Mouse (Mus musculus) urinary bladder, postnatal 4 days (tissue): Measurements from ENCODE around the gene Fabp2.

Experiments used
- DNase-seq, 2 experiments: peaks; one replicate each; pipeline ENCODE4 v3.0.0; 2021 to 2022; ENCODE audit warnings: low spot score in 2 of 2

The Fabp2 gene

GRCm38 (mm10) chr3:122894772-122895171 is at the start of gene Fabp2:
TSS of gene Fabp2 (plus strand) at chr3:122895072.
- DNase-seq: no peak

GRCm38 (mm10) chr3:122848410-122849034 is 46.4 kb upstream of the Fabp2 start:
- DNase-seq: no peak

GRCm38 (mm10) chr3:122855149-122855548 is 39.7 kb upstream of the Fabp2 start:
- DNase-seq: no peak

DNA sequence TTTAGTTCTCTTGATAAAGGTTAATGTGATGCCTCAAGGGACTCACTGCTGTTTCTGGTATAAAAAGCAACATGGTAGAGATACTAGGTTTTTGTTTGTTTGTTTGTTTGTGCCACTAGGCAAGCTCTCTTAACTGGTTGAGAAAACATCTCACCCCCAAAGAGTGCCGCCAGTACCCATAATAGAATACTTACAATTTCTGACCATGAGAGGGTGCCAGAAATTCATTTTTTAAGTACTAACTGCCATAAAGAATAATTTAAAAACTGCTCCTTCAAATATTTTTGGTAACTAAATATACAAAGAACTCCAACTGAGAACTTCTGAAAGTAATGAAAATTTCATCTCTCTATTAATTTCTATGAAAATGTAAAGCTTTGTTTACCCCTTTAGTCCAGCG is 35.0 kb upstream of the Fabp2 start:
- no peak for DNase-seq

- no peak for DNase-seq
Measured at GRCm38 (mm10) chr3:122860573-122861498, 34.0 kb upstream of the Fabp2 start.

DNA sequence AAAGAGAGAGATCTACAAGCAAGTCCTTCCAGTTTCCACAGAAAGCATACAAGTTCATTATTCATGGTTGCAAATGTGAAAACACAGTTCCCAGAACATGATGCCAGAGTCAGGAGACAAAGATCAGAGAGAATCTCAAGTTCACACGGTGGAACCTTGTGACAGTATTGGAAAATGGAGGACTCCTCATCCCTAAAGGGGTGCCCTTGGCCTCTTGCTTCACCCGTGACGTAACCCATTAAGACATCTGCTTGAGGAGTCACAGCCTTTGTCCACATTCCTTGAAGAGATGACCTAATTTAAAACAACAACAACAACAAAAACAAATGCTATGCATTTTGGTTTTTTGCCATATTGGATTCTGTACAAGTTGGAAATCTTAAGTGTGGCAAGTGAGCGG is 29.8 kb upstream of the Fabp2 start:
- DNase-seq: no peak

GRCm38 (mm10) chr3:122868270-122868669 is 26.6 kb upstream of the Fabp2 start:
- no peak for DNase-seq

DNA sequence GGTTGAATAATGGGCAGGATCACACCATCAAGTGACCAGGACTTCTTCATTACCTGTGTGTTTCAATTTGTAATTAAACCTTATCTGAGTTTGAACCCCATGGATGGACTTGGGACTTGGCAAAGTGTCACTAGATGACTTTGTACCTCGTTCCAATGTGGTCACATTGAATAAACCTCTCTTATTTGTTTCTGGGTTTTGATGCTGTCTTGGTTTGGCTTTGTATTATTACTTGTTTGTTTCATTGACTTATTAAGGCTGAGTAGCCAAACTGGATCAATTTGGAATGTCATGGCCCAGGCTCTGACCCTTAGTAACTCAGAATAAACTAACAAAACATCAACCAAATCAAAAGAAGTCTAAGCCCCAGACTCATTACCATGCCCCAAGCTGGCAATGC is 23.3 kb upstream of the Fabp2 start:
- no peak for DNase-seq

GRCm38 (mm10) chr3:122876870-122877269 is 18.0 kb upstream of the Fabp2 start:
- no peak for DNase-seq

DNA sequence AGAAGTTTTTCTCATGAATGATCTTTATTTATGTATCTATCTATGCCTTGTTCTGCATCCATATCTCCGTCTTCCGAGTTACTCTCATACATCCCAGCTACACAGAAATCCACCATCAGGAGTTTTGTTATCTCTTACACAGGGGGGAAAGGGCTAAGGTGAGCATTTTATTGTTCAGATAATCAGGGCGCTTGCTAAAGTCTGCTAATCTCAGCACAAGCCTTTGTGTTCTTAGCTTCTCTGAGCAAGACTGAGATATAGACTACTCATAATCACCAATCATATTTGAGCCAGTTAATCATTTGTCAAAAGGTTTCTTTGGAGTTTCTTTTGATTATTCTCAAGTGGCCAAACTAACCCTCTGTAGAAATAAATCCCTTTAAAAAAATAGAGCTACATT is 17.3 kb upstream of the Fabp2 start:
- no peak for DNase-seq

GRCm38 (mm10) chr3:122878705-122879315 is 16.1 kb upstream of the Fabp2 start:
- no peak for DNase-seq

DNA sequence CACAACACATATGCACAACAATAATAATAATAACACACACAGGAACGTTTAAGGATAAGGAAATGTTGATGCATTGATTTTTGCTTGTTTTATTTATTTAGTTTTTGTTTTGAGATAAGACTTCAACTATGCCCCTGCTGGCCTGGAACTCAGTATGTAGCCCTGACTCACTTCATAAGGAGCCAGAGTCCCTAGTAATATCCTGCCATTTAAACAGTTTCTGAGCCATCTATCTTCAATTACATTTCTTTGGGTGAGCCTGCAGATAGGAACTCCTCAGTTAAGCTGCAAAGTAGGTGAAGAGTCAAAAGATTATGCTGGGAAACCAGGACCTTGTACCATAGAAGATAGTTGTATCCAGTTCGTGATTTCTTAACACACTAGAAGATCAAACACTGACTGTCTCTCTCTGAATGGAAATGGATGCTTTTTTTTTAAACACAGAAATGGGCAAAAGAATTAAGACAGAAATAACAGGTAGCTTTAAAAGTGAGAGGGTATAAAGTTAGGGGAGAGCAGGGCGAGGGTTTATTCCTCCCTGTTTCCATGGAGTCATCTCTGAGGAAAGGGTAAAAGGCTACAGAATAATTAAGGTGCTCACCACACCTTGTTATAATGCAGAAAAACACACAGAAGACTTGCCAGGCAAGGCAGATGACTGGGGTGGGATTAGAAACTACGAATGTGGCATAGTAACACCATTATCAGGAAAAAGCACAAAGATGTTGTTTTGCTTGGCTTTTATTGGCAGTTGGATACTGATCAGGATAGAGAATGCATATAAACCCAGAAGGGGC is 7.2 kb upstream of the Fabp2 start:
- DNase-seq: no peak

GRCm38 (mm10) chr3:122888371-122888819 is 6.5 kb upstream of the Fabp2 start:
- DNase-seq: peak in 1 of 2 experiments; percentile 21

DNA sequence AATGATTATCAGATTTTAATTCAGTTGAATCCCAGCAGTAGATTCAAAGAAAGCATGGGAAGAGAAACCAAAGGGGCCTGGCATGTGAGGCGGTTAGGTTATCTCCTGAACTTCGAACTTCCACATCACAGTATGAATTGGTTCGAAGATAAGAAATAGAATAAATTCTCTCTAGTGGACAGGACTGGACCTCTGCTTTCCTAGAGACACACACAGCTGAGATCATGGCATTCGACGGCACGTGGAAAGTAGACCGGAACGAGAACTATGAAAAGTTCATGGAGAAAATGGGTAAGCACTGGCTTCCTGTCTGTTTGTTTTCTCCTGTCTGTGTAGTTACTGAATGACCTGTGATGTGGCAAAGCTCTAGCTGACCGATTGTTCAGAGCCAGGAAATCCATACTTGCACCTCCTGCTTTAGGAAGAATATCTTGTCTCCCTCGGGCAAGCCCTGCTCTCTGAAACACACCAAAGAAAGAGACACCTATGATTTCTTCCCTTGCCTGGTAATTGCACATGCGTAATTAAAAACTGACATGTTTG is 388 bp downstream of the Fabp2 start:
- no peak for DNase-seq

- DNase-seq: no peak
Measured at GRCm38 (mm10) chr3:122898254-122898653, 3.4 kb downstream of the Fabp2 start.

GRCm38 (mm10) chr3:122903746-122904433 is 9.0 kb downstream of the Fabp2 start:
- no peak for DNase-seq

DNA sequence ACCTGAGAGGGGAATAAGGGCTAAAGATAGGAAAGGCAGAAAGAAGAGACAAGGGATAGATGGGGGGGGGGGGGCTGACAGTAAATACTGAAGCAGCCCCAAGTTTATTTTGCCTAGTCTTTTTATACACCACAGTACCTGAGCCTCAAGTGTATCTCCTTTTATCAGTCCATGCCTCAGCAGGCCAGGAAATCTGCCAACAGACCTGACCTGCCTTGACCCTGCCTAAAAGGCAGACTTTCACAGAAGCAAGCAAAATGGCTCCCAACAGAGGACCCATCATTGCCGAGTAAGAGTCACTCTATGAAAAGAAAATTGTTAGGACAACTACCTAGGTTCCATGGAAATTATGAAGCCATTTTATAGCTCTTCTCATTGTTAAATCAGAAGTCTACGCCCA is 13.0 kb downstream of the Fabp2 start:
- no peak for DNase-seq

- no peak for DNase-seq
Measured at GRCm38 (mm10) chr3:122915493-122915892, 20.6 kb downstream of the Fabp2 start.

DNA sequence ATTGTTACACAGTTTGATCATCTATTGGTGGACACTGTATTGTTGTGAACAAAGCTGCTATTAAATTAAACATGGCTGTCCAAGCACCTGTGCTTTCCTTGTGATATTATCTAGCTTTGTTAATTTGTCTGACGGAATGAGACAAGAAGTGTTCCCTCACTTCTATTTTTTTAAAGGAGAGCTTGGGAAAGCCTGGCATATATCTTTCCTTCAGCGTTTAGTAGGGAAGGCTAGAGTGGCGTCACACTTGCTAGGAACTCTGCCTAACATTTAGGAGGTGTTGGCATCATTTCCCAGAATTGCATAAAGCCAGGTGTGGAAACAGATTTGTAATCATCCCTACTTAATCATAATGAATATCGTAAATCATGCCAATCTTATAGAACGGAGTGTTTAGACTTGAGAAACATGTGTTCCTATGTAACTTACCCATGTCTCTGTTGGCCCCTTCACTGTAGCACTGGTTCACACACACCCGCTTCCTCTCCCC is 21.4 kb downstream of the Fabp2 start:
- no peak for DNase-seq

GRCm38 (mm10) chr3:122918672-122919071 is 23.8 kb downstream of the Fabp2 start:
- no peak for DNase-seq

- DNase-seq: no peak
Measured at GRCm38 (mm10) chr3:122919260-122919659, 24.4 kb downstream of the Fabp2 start, which contains the start of gene Gm10959. TSS of gene Gm10959 (minus strand) at chr3:122919360.
